Mouse (Mus musculus): Measurements from ENCODE around the gene Trp53i11. TPM values are rescaled to one million over a fixed set of nuclear protein-coding genes. Genes with fewer than 3 reads are reported as not detected.
A peak's percentile ranks its signal among the peaks of the same experiment; 100 is the strongest.

Gene Trp53i11
- total RNA-seq (2014; rRNA removed): 1.9 and 5.0 TPM in 2 replicates
- 7.1 and 9.1 TPM in 2 replicates for polyA plus RNA-seq (2012; rRNA removed)

- Histone ChIP-seq H3K9ac (ENCODE audit: low read depth, low read length) (peak within 1 kb of the TSS; percentile 95), H3K4me3 (ENCODE audit: insufficient read depth, low read depth, low read length) (peak within 1 kb of the TSS; percentile 92), H3K4me1 (ENCODE audit: control insufficient read depth, insufficient read depth, low read length) (no peaks in the 10 kb centered on the region), H3K27ac (replicated peaks; ENCODE audit: insufficient read depth, low read depth, low read length) (peak within 1 kb of the TSS; percentile 39; the same call in 1 of the 2 replicates), H3K27me3 (ENCODE audit: control insufficient read depth, insufficient read depth, low read length) (peaks cover 5% of the 10 kb centered on the region), H3K36me3 (ENCODE audit: control insufficient read depth, insufficient read depth, low read length) (no peaks in the 10 kb centered on the region), H3K79me2 (ENCODE audit: control insufficient read depth, insufficient read depth, low read length) (no peaks in the 10 kb centered on the region)
- TF ChIP-seq CTCF (IDR thresholded peaks at IDR 0.05; ENCODE audit: low read depth, low read length) (peak; percentile 32), POLR2A (IDR thresholded peaks at IDR 0.05; ENCODE audit: extremely low read depth, insufficient read depth, low read length) (0 out of 2 replicates have a peak, but pooled peaks have one; percentile 31)
- no peak for DNase-seq (ENCODE audit: extremely low read depth, low read depth, low spot score)
- WGBS: 2% methylated on average over 69 of the region's 69 CpGs
These were observed at the start of gene Trp53i11 for GRCm38 (mm10) chr2:93187323-93187996. Gene Trp53i11 (plus strand): TSS chr2:93187548.

DNA sequence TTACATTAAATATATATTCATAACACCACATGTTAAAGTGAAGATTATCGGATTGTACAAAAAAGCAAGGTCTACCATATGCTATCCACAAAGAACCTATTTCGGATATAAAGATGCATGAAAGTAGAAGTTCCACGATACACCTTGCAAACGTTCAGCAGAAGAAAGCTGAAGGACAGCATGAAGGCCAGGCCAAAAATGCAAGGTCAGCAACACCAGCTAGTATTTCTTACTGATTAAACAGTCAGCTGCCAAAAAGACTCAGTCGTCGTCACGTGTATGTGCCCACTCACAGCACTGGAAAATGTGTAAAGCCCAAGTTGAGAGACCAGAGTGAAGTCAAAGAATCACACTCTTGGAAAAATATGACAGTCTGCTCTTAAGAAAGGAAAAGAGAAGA is 47.9 kb upstream of the Trp53i11 start:
- no peak for TF ChIP-seq POLR2A (IDR thresholded peaks at IDR 0.05; ENCODE audit: extremely low read depth, insufficient read depth, low read length)
- TF ChIP-seq CTCF (IDR thresholded peaks at IDR 0.05; ENCODE audit: low read depth, low read length): no peak
- no peak overlapping the region for H3K4me3 ChIP-seq (ENCODE audit: insufficient read depth, low read depth, low read length)
- no peaks in the 10 kb centered on the region for H3K79me2 ChIP-seq (ENCODE audit: control insufficient read depth, insufficient read depth, low read length)
- no peak overlapping the region for H3K9ac ChIP-seq (ENCODE audit: low read depth, low read length)
- H3K27ac ChIP-seq (replicated peaks; ENCODE audit: insufficient read depth, low read depth, low read length): no peak overlapping the region
- no peaks in the 10 kb centered on the region for H3K4me1 ChIP-seq (ENCODE audit: control insufficient read depth, insufficient read depth, low read length)
- no peak for DNase-seq (ENCODE audit: extremely low read depth, low read depth, low spot score)
- H3K27me3 ChIP-seq (ENCODE audit: control insufficient read depth, insufficient read depth, low read length): no peaks in the 10 kb centered on the region
- no peaks in the 10 kb centered on the region for H3K36me3 ChIP-seq (ENCODE audit: control insufficient read depth, insufficient read depth, low read length)
- WGBS: 89% methylated on average over 7 of the region's 7 CpGs

GRCm38 (mm10) chr2:93141329-93141728 is 46.0 kb upstream of the Trp53i11 start:
- TF ChIP-seq CTCF (IDR thresholded peaks at IDR 0.05; ENCODE audit: low read depth, low read length) (no peak), POLR2A (IDR thresholded peaks at IDR 0.05; ENCODE audit: extremely low read depth, insufficient read depth, low read length) (no peak)
- no peaks in the 10 kb centered on the region for H3K36me3 ChIP-seq (ENCODE audit: control insufficient read depth, insufficient read depth, low read length)
- H3K9ac ChIP-seq (ENCODE audit: low read depth, low read length): no peak overlapping the region

DNA sequence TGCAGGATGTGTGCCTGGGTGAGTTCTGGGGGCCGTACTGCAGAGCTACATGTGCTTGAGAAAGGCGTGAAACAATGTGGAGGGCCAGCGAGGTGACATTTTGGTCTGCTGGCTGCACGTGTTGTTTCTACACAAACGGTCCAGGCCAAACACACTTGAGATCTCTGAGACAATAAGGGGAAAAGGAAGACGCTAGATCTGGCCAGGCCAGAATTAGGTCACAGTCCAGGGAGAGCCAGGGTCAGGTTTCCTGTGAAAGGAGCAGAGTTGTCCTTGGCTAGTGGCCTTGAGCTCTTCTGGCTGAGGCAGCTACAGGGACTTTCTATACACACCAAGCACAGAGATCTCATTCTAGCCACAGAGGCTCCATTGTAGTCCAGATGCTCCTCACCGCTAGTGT is 44.7 kb upstream of the Trp53i11 start:
- Histone ChIP-seq H3K27me3 (ENCODE audit: control insufficient read depth, insufficient read depth, low read length) (no peaks in the 10 kb centered on the region), H3K79me2 (ENCODE audit: control insufficient read depth, insufficient read depth, low read length) (no peaks in the 10 kb centered on the region), H3K27ac (replicated peaks; ENCODE audit: insufficient read depth, low read depth, low read length) (peak overlapping the region; percentile 3), H3K9ac (ENCODE audit: low read depth, low read length) (no peak overlapping the region), H3K4me3 (ENCODE audit: insufficient read depth, low read depth, low read length) (no peak overlapping the region), H3K4me1 (ENCODE audit: control insufficient read depth, insufficient read depth, low read length) (no peaks in the 10 kb centered on the region), H3K36me3 (ENCODE audit: control insufficient read depth, insufficient read depth, low read length) (no peaks in the 10 kb centered on the region)
- 67% methylated on average over 7 of the region's 7 CpGs for WGBS
- no peak for TF ChIP-seq CTCF (IDR thresholded peaks at IDR 0.05; ENCODE audit: low read depth, low read length)
- TF ChIP-seq POLR2A (IDR thresholded peaks at IDR 0.05; ENCODE audit: extremely low read depth, insufficient read depth, low read length): no peak
- DNase-seq (ENCODE audit: extremely low read depth, low read depth, low spot score): no peak

More at GRCm38 (mm10) chr2:93141329-93141728, 46.0 kb upstream of the Trp53i11 start:
- Histone ChIP-seq H3K4me3 (ENCODE audit: insufficient read depth, low read depth, low read length) (no peak overlapping the region), H3K27ac (replicated peaks; ENCODE audit: insufficient read depth, low read depth, low read length) (no peak overlapping the region), H3K79me2 (ENCODE audit: control insufficient read depth, insufficient read depth, low read length) (no peaks in the 10 kb centered on the region), H3K27me3 (ENCODE audit: control insufficient read depth, insufficient read depth, low read length) (no peaks in the 10 kb centered on the region), H3K4me1 (ENCODE audit: control insufficient read depth, insufficient read depth, low read length) (no peaks in the 10 kb centered on the region)
- DNase-seq (ENCODE audit: extremely low read depth, low read depth, low spot score): no peak
- 87% methylated on average over 3 of the region's 3 CpGs for WGBS

DNA sequence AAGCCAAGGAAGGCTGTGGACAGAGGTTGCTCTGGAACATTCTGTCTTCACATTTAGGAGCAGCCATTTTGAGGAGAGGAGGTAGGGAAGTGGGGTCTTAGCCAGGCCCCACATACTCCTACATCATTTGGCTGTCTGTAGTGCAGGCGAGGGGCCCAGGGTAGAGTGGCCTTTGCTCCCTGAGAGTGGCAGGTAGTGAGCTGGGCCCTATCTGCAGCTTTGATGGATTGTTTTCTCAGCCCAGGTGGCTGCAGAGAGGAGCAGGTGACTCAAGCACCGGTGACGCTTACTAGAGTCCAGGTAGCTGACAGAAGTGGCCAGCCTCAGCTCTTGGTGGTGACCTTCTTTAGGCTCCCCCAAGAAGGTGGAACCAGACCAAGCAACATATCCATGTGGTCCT is 43.2 kb upstream of the Trp53i11 start:
- H3K9ac ChIP-seq (ENCODE audit: low read depth, low read length): no peak overlapping the region
- no peak overlapping the region for H3K4me3 ChIP-seq (ENCODE audit: insufficient read depth, low read depth, low read length)
- no peak for DNase-seq (ENCODE audit: extremely low read depth, low read depth, low spot score)
- no peak for TF ChIP-seq POLR2A (IDR thresholded peaks at IDR 0.05; ENCODE audit: extremely low read depth, insufficient read depth, low read length)
- no peak for TF ChIP-seq CTCF (IDR thresholded peaks at IDR 0.05; ENCODE audit: low read depth, low read length)
- no peak overlapping the region for H3K27ac ChIP-seq (replicated peaks; ENCODE audit: insufficient read depth, low read depth, low read length)
- H3K27me3 ChIP-seq (ENCODE audit: control insufficient read depth, insufficient read depth, low read length): no peaks in the 10 kb centered on the region
- no peaks in the 10 kb centered on the region for H3K4me1 ChIP-seq (ENCODE audit: control insufficient read depth, insufficient read depth, low read length)
- no peaks in the 10 kb centered on the region for H3K79me2 ChIP-seq (ENCODE audit: control insufficient read depth, insufficient read depth, low read length)
- WGBS: 45% methylated on average over 3 of the region's 3 CpGs
- H3K36me3 ChIP-seq (ENCODE audit: control insufficient read depth, insufficient read depth, low read length): no peaks in the 10 kb centered on the region

GRCm38 (mm10) chr2:93150009-93150408 is 37.3 kb upstream of the Trp53i11 start:
- Histone ChIP-seq H3K27me3 (ENCODE audit: control insufficient read depth, insufficient read depth, low read length) (no peaks in the 10 kb centered on the region), H3K27ac (replicated peaks; ENCODE audit: insufficient read depth, low read depth, low read length) (no peak overlapping the region), H3K36me3 (ENCODE audit: control insufficient read depth, insufficient read depth, low read length) (no peaks in the 10 kb centered on the region), H3K4me3 (ENCODE audit: insufficient read depth, low read depth, low read length) (no peak overlapping the region), H3K4me1 (ENCODE audit: control insufficient read depth, insufficient read depth, low read length) (peaks cover 2% of the 10 kb centered on the region; the same call in 1 of the 2 replicates), H3K79me2 (ENCODE audit: control insufficient read depth, insufficient read depth, low read length) (no peaks in the 10 kb centered on the region), H3K9ac (ENCODE audit: low read depth, low read length) (no peak overlapping the region)
- TF ChIP-seq POLR2A (IDR thresholded peaks at IDR 0.05; ENCODE audit: extremely low read depth, insufficient read depth, low read length): no peak
- no peak for TF ChIP-seq CTCF (IDR thresholded peaks at IDR 0.05; ENCODE audit: low read depth, low read length)
- WGBS: 32% methylated on average over 2 of the region's 2 CpGs
- no peak for DNase-seq (ENCODE audit: extremely low read depth, low read depth, low spot score)
